Mouse (Mus musculus): ENCODE results near the gene Timm8a1. TPM values are rescaled to one million over a fixed set of nuclear protein-coding genes. Genes with fewer than 3 reads are reported as not detected.

Timm8a1 gene
- polyA plus RNA-seq, 1 experiment from 2014 or later, result 134 TPM

GRCm38 (mm10) chrX:134523772-134524171 lies 17.9 kb downstream of the Timm8a1 start:
- DNase-seq (no peak), ATAC-seq (ENCODE audit: low read depth) (no peak)
- Histone ChIP-seq H3K27ac (no peak overlapping the region), H3K4me2 (no peak overlapping the region), H3K4me1 (replicated peaks) (peaks cover 4% of the 10 kb centered on the region), H3K9ac (no peak overlapping the region), H3K27me3 (no peaks in the 10 kb centered on the region), H3K36me3 (no peaks in the 10 kb centered on the region), H3K9me3 (replicated peaks) (no peaks in the 10 kb centered on the region), H3K4me3 (replicated peaks) (no peak overlapping the region)
- WGBS (ENCODE audit: insufficient replicate concordance), result 28% methylated on average over 4 of the region's 4 CpGs

- Histone ChIP-seq H3K9ac (no peak overlapping the region), H3K4me2 (no peak overlapping the region), H3K9me3 (replicated peaks) (no peaks in the 10 kb centered on the region), H3K27me3 (no peaks in the 10 kb centered on the region), H3K4me3 (replicated peaks) (no peak overlapping the region), H3K4me1 (replicated peaks) (no peaks in the 10 kb centered on the region), H3K27ac (no peak overlapping the region), H3K36me3 (no peaks in the 10 kb centered on the region)
- ATAC-seq (ENCODE audit: low read depth) (no peak), DNase-seq (no peak)
- 23% methylated on average over 2 of the region's 2 CpGs for whole genome bisulfite sequencing (ENCODE audit: insufficient replicate concordance)
Observed at GRCm38 (mm10) chrX:134509473-134509872, 32.2 kb downstream of the Timm8a1 start.

- Histone ChIP-seq H3K27ac (no peak overlapping the region), H3K4me3 (replicated peaks) (no peak overlapping the region), H3K9ac (no peak overlapping the region), H3K9me3 (replicated peaks) (no peaks in the 10 kb centered on the region), H3K36me3 (no peaks in the 10 kb centered on the region), H3K4me1 (replicated peaks) (no peaks in the 10 kb centered on the region), H3K4me2 (no peak overlapping the region), H3K27me3 (no peaks in the 10 kb centered on the region)
- ATAC-seq (ENCODE audit: low read depth) (no peak), DNase-seq (no peak)
- 62% methylated on average over 6 of the region's 6 CpGs for WGBS (ENCODE audit: insufficient replicate concordance)
Observed at GRCm38 (mm10) chrX:134507977-134508376, 33.7 kb downstream of the Timm8a1 start.

- no peak for ATAC-seq (ENCODE audit: low read depth)
- no peaks in the 10 kb centered on the region for H3K9me3 ChIP-seq (replicated peaks)
- DNase-seq, result no peak
- H3K27me3 ChIP-seq, result no peaks in the 10 kb centered on the region
- H3K36me3 ChIP-seq, result no peaks in the 10 kb centered on the region
- H3K4me1 ChIP-seq (replicated peaks), result no peaks in the 10 kb centered on the region
- 65% methylated on average over 8 of the region's 8 CpGs for WGBS (ENCODE audit: insufficient replicate concordance)
- no peak overlapping the region for H3K4me3 ChIP-seq (replicated peaks)
- H3K4me2 ChIP-seq, result no peak overlapping the region
- no peak overlapping the region for H3K27ac ChIP-seq
- no peak overlapping the region for H3K9ac ChIP-seq
Observed at GRCm38 (mm10) chrX:134500651-134501050, 41.0 kb downstream of the Timm8a1 start.

Other genes with a start within 250 kb of the Timm8a1 start
- gene Tmem35a, start 246.6 kb downstream of the Timm8a1 start, polyA plus RNA-seq (2015; fragmentation: Nextera tagmentation; extraction: Ambion mirVana), result 0.47 and 1.0 TPM in 2 replicates
- gene Cenpi, start 233.8 kb downstream of the Timm8a1 start, polyA plus RNA-seq (2015; fragmentation: Nextera tagmentation; extraction: Ambion mirVana), result 24.0 and 27.0 TPM in 2 replicates
- 0.07 and 0.20 TPM in 2 replicates for gene Drp2, start 137.3 kb downstream of the Timm8a1 start, polyA plus RNA-seq (2015; fragmentation: Nextera tagmentation; extraction: Ambion mirVana)
- not detected in 2 replicates for gene Taf7l, start 65.4 kb downstream of the Timm8a1 start, polyA plus RNA-seq (2015; fragmentation: Nextera tagmentation; extraction: Ambion mirVana)
- 24.9 and 31.3 TPM in 2 replicates for gene Btk, start 41.7 kb upstream of the Timm8a1 start, polyA plus RNA-seq (2015; fragmentation: Nextera tagmentation; extraction: Ambion mirVana)
- 398 and 420 TPM in 2 replicates for gene Rpl36a, start 43.8 kb upstream of the Timm8a1 start, polyA plus RNA-seq (2015; fragmentation: Nextera tagmentation; extraction: Ambion mirVana)
- gene Gla, start 59.3 kb upstream of the Timm8a1 start, polyA plus RNA-seq (2015; fragmentation: Nextera tagmentation; extraction: Ambion mirVana), result 4.5 TPM in 2 replicates
- 87.1 and 108 TPM in 2 replicates for gene Hnrnph2, start 59.3 kb upstream of the Timm8a1 start, polyA plus RNA-seq (2015; fragmentation: Nextera tagmentation; extraction: Ambion mirVana)
- gene Armcx4, start 144.7 kb upstream of the Timm8a1 start, polyA plus RNA-seq (2015; fragmentation: Nextera tagmentation; extraction: Ambion mirVana), result 0.35 and 0.51 TPM in 2 replicates
- 7.5 and 8.9 TPM in 2 replicates for gene Armcx1, start 176.1 kb upstream of the Timm8a1 start, polyA plus RNA-seq (2015; fragmentation: Nextera tagmentation; extraction: Ambion mirVana)
- gene Armcx6, start 209.6 kb upstream of the Timm8a1 start, polyA plus RNA-seq (2015; fragmentation: Nextera tagmentation; extraction: Ambion mirVana), result 6.5 and 7.5 TPM in 2 replicates
- gene Armcx3, start 214.7 kb upstream of the Timm8a1 start, polyA plus RNA-seq (2015; fragmentation: Nextera tagmentation; extraction: Ambion mirVana), result 17.1 and 22.9 TPM in 2 replicates

All from liver, embryonic 13.5 days (tissue).